Mouse (Mus musculus) cerebellum, adult 11 months (tissue): ENCODE data around the gene Cript.

Experiments used
- DNase-seq: peaks from one replicate; pipeline ENCODE4 v3.0.0; 2022

Cript gene

DNA sequence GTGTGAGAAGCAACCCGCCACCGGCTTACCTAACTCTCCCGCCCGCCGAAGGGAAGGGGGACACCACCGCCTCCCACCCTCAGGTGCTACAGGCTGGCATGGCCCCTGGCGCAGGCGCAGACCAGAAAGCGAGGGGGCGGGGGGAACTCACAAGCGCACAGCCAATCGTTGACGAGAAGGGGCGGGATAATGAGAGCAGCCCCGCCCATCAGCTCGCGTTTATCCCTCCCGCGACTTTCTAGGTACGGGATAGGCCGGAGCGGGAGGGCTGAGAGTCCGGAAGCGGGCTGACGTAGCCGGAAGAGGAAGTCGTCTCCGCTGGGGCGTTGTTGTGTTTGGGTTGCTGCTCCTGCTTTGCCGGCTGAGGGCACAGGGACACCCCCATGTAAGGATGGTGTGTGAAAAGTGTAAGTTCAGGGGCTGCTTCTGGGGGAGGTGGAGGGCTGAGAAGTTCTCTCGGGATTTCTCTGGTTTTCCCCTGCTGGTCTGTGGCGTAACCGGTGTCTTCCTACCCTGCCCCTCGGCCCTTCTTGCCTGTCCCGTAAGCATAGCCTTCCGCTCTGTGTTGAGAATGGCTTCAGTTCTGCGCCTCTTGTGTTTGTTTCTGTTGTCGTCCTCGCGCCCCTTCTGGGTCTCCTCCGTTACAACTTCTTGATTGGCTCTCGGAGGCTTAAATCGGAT is at the start of gene Cript, which contains the start of gene Pigf:
Gene Cript (plus strand): TSS at position 282 of the 681 bp plus-strand sequence.
Gene Pigf (minus strand): TSS at position 138 of the 681 bp plus-strand sequence.
- peak; percentile 98 for DNase-seq

DNA sequence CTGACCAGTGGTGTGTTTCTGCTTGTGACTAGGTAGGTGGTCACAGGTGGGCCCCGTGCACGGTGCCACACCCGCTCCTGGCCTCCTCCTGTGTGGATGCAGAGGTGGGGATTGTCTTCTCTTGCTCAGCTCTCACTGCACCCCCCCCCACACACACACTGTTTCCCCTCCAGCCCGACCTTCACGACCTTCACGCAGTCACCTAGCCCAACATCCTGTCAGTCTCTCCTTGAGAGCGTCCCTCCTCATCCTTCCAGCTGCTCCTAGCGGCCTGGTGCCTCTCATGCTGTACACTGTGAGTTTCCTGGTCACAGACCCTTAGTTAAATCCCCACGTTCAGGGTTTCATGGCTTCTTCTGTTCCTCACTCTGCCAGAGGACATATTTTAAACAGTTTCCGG is 49.0 kb upstream of the Cript start:
- DNase-seq, result no peak

GRCm38 (mm10) chr17:86978496-86978895 is 46.9 kb upstream of the Cript start:
- no peak for DNase-seq

DNA sequence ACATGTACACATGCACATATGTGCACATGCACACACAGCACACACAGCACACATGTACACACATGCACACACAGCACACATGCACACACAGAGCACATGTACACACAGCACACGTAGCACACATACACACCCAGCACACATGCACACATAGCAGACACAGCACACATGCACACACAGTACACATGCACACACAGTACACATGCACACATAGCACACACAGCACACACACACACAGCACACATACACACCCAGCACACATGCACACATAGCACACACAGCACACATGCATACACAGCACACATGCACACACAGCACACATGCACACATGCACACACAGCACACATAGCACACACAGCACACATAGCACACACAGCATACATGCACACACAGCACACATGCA is 44.1 kb upstream of the Cript start:
- no peak for DNase-seq

- DNase-seq, result no peak
These were observed 43.6 kb upstream of the Cript start for GRCm38 (mm10) chr17:86981701-86982100.

GRCm38 (mm10) chr17:86982497-86982896 is 42.9 kb upstream of the Cript start:
- no peak for DNase-seq

GRCm38 (mm10) chr17:86986449-86987138 is 38.8 kb upstream of the Cript start:
- no peak for DNase-seq

DNA sequence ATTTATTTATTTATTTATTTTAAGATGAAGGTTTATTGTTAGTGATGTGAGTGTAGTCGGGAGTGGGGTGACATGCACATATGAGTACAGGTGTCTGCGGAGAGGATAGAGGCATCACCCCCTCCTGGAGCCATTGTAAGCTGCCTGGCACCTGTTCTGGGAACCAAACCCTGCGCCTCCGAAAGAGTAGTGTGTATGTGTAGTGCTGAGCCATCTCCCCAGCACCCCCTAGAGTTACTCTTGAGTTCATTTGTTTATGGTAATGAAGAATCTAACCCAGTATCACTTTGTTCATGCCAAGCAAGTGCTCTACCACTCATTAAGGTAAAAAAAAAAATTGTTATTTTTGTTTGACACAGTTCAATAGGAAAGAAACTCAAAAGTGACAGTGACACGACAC is 37.2 kb upstream of the Cript start:
- no peak for DNase-seq

- DNase-seq, result no peak
These were observed 36.7 kb upstream of the Cript start for GRCm38 (mm10) chr17:86988601-86989184.

DNA sequence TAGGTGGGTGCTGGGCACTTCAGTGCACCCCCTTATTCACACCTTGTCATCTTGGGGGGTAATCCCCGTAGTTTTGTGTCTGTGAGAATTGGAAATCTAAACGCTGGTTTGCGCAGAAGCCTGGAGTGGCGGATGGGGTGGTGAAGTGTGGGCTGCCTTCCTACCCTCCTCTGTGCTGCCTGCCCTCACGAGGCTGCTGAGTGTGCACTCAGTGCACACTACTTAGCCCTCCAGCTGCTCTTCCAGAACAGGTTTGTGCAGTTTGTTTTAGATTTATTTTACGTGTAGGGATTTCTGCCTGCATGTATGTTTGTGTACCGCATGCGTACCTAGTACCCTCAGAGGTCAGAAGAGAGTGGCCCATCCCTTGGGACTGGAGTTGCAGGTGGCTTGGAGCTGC is 34.0 kb upstream of the Cript start:
- DNase-seq, result no peak

DNA sequence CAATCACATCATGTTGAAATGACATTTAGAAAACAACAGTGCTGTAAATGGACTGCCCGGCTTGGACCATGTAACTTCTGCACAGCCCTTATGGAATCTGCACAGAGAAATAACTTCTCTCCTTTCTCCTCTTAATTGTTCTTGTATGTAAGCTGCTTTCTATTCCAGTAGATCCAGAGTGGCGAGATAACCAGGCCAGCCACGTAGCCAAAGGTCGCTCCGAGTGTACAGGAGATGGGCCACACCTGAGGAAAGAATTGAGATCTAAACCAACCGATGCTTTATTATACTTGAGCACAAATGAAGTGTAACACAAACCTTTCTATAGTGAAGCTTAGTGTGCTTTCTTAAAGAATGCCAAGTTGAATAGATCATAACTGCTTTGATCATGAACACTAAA is 28.0 kb upstream of the Cript start:
- no peak for DNase-seq

GRCm38 (mm10) chr17:87008950-87009349 is 16.4 kb upstream of the Cript start:
- no peak for DNase-seq

DNA sequence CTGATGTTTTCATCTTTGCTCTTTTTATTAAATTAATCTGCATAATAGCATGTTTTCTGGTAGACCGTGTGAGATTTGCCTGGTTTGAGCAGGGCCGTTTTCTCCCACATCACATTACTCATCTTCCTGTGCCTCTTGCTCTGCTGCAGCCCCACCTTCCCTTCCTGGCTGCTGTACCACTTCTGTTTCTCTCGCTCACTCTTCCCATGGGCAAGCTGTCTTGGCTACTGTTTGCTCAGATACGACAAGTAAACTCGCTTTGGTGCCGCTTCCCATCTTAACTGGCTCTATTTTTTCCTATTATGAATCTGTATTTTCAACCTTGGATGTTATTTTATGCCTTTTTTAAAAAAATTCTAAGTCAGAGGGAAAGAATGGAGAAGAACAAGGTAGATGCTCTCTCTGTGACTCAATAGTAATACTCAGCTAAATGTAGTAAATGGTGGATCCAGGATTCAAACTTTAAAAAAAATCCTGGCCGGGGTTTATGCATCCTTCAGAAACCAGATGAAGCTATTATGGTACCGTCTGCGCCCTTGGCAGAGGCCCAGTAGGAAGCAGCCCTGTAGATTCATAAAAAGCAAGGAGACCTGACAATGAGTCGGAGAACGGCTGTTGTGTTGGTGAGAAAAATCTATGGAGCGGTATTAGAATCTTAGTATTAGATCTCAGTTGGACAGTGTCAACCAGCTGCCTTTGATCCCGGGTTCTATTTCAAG is 13.9 kb upstream of the Cript start:
- peak; percentile 75 for DNase-seq

- no peak for DNase-seq
These were observed 5.7 kb upstream of the Cript start for GRCm38 (mm10) chr17:87019692-87020091.

- no peak for DNase-seq
These were observed 683 bp upstream of the Cript start for GRCm38 (mm10) chr17:87024491-87025242.

DNA sequence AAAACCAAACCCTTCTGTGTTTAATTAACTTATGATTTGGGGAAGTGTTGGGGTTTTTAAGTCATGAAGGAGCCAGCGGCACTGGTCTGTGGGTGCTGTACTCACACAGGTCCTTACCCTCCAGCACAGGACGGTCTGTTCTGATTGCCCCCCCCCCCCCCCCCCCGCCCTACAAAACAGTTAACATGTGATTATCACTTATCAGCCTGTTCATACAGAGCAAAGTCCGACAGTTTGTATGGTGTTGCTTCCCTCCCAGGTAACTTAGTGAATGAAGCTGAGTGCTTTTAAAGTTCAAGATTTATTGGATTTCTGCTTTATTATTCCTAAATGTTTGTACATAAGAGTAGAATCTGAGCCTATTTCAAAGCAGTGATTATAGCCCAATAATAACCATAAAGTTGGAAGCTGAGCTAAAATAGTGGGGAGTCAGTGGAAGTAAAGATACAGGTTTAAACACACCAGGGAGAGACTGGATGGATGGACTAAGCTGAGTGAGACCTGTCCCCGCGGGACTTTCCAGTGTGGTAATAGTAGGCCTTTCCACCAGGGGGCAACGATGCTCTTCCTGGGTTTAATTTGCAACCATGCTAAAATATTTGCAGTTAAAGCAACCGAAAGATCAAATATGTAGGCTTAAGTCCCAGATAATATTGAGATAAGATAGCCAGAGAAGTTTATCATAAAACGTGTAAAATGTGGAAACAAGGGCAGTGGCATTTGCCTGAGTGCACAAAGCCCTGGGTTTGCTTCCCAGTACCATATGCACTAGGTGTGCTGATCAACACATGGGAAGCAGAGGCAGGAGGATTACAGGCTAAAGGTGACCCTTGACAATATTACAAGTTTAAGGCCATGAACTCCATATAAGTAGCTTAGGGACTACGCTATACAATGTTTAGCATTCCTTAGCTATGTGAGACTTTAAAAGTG is 11.1 kb downstream of the Cript start:
- DNase-seq, result no peak

DNA sequence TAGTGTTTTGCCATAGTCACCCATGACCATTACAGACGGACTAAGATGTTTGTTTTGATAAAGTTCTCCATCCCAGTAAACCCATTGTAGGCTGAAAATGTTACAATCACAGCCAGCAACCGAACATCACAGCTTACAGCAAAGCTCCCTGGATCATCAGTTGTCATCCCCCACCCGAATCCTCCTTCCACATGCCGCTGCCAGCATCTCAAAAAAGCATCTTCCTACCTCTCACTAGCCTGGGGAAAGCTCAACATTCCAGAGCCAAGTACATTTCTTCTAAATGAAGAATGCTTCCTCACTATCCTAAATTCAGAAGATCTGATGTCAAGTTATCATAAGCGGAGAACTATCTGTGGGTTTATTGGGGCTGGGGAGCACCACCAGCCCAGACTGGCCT is 13.1 kb downstream of the Cript start:
- no peak for DNase-seq

- DNase-seq, result no peak
These were observed 16.4 kb downstream of the Cript start for GRCm38 (mm10) chr17:87041739-87042138.

- peak; percentile 82 for DNase-seq
These were observed 19.0 kb downstream of the Cript start for GRCm38 (mm10) chr17:87044364-87044763.

DNA sequence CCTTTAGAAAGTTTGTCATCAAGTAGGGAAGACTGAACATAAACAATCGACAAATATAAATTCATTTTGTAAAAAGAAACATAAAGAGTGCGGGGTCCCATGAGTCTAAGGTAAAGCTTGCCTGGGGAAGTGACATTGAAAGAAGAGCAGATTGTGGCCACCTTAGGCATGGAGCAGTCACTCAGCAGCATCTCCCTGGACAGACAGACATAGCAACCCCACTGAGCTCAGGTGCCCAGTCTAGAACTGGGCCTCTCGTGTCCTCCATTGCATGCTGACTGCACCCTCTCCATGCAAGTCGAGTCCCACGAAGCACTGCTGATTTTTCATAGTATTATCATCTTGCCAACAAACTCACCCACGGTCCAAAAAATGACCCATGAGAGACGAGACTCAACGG is 19.4 kb downstream of the Cript start:
- DNase-seq, result no peak

DNA sequence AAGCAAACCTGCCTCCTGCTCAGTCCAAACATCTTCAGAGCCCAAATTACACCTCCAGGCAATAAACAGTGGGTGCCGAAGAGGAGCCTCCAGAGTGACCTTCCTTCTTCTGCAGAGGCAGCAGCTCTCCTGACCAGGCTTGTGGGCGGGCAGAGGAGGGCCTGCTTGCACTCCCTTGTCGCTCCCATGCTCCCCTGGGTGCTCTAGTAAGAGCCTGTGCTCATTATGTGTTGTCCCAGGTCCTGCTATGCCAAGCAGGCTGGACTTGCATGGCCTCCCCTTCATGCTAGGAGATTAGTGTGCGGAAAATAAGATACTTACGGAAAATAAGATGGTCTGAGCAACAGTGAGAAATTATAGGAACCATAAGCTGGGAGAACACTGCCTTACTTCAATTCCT is 24.3 kb downstream of the Cript start:
- no peak for DNase-seq
